Mouse (Mus musculus): ENCODE results near the gene Chp1. TPM values are rescaled to one million over a fixed set of nuclear protein-coding genes. Genes with fewer than 3 reads are reported as not detected.

The Chp1 gene
- polyA plus RNA-seq, 1 experiment, result 102 TPM

DNA sequence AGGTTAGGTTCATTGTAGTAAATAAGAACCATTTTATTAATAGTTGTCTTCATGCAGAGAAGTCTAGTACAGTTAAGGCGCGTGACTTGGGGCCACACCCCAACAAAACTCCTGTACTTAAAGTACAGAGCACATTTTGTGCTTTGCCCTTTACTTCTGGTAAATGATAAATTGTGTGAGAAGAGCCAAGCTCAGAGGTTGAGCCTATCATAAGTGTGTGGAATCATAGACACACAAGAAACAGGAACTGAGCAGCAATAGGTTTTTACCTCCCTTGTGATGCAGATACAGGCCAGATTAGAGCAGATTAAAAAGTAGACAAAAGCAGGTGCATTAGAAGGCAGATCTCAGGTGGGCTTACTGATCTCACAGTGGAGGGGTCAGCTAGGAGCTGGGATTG, 73.8 kb downstream of the Chp1 start:
- Histone ChIP-seq H3K4me3 (ENCODE audit: low read depth, low read length) (no peak overlapping the region), H3K4me1 (ENCODE audit: control insufficient read depth, insufficient read depth, insufficient read length, low read length) (peaks cover 3% of the 10 kb centered on the region; the same call in 1 of the 2 replicates), H3K36me3 (ENCODE audit: control insufficient read depth, insufficient read depth, low read length) (0 out of 2 replicates have a peak, but pooled peaks cover 3% of the 10 kb centered on the region), H3K27ac (ENCODE audit: insufficient read depth, low read depth, low read length) (no peak overlapping the region), H3K27me3 (ENCODE audit: control insufficient read depth, insufficient read depth, low read length) (no peaks in the 10 kb centered on the region)
- TF ChIP-seq POLR2A (IDR thresholded peaks at IDR 0.05; ENCODE audit: low read depth, low read length) (no peak), CTCF (IDR thresholded peaks at IDR 0.05; ENCODE audit: extremely low read depth, insufficient read length, insufficient replicate concordance, low read depth, low read length) (no peak)
- 33% methylated on average over 2 of the region's 2 CpGs for WGBS

Other genes starting within 250 kb of the Chp1 start
- 9.8 and 22.1 TPM in 2 replicates for gene Dll4, start 221.9 kb upstream of the Chp1 start, polyA plus RNA-seq (2012; rRNA removed)
- 5.8 and 6.9 TPM in 2 replicates for gene Chac1, start 196.5 kb upstream of the Chp1 start, polyA plus RNA-seq (2012; rRNA removed)
- 2.1 and 4.6 TPM in 2 replicates for gene Ino80, start 70.0 kb upstream of the Chp1 start, polyA plus RNA-seq (2012; rRNA removed)
- gene Exd1, start 70 bp upstream of the Chp1 start, polyA plus RNA-seq (2012; rRNA removed), result 0.09 and 0.10 TPM in 2 replicates
- gene Nusap1, start 70.6 kb downstream of the Chp1 start, polyA plus RNA-seq (2012; rRNA removed), result 0.23 and 0.75 TPM in 2 replicates
- 3.7 and 4.4 TPM in 2 replicates for gene Oip5, start 70.8 kb downstream of the Chp1 start, polyA plus RNA-seq (2012; rRNA removed)
- 0.53 and 1.4 TPM in 2 replicates for gene Ndufaf1, start 115.1 kb downstream of the Chp1 start, polyA plus RNA-seq (2012; rRNA removed)
- gene Rtf1, start 127.4 kb downstream of the Chp1 start, polyA plus RNA-seq (2012; rRNA removed), result 1.8 and 3.8 TPM in 2 replicates
- gene Itpka, start 194.6 kb downstream of the Chp1 start, polyA plus RNA-seq (2012; rRNA removed), result 21.6 and 39.7 TPM in 2 replicates
- 1.8 and 2.0 TPM in 2 replicates for gene Ltk, start 212.7 kb downstream of the Chp1 start, polyA plus RNA-seq (2012; rRNA removed)
- 12.8 and 18.2 TPM in 2 replicates for gene Rpap1, start 239.8 kb downstream of the Chp1 start, polyA plus RNA-seq (2012; rRNA removed)